Mouse (Mus musculus) stomach, embryonic 14.5 days (tissue): Measurements from ENCODE around the gene Por. TPM values are rescaled to one million over a fixed set of nuclear protein-coding genes. Genes with fewer than 3 reads are reported as not detected.

Experiments used
- ATAC-seq: fragments of 200-750 bp; cut with Nextera tagmentation; 2 replicates; pipeline ENCODE4 v1.8.0; 2017; ENCODE audit warnings: low read depth, moderate TSS enrichment; ENCODE audit not compliant: insufficient number of reproducible peaks, insufficient read depth, low FRiP score
- H3K27ac ChIP-seq: fragments of 300-500 bp; sonication (generic); 2 replicates; pipeline ENCODE4 v1.5.1; 2014; ENCODE audit warnings: mild to moderate bottlenecking, low read length, moderate library complexity, mixed read lengths
- H3K27me3 ChIP-seq: fragments of 300-500 bp; sonication (generic); 2 replicates; pipeline ENCODE4 v1.6.1; 2014; ENCODE audit warnings: low read length, control low read depth, mixed read lengths; ENCODE audit not compliant: control insufficient read depth, insufficient read depth
- H3K36me3 ChIP-seq: fragments of 300-500 bp; sonication (generic); 2 replicates; pipeline ENCODE4 v1.6.1; 2014; ENCODE audit warnings: mild to moderate bottlenecking, control low read depth, low read length, moderate library complexity, mixed read lengths; ENCODE audit not compliant: control insufficient read depth, insufficient read depth
- H3K4me1 ChIP-seq: fragments of 300-500 bp; sonication (generic); 2 replicates; pipeline ENCODE4 v1.6.1; 2014; ENCODE audit warnings: low read length, control low read depth, mixed read lengths; ENCODE audit not compliant: control insufficient read depth, insufficient read depth
- H3K4me2 ChIP-seq: fragments of 300-500 bp; sonication (generic); replicated peaks from 2 replicates; pipeline ENCODE4 v1.6.1; 2014; ENCODE audit warnings: low read depth, low read length, control low read depth
- H3K4me3 ChIP-seq: fragments of 300-500 bp; sonication (generic); 2 replicates; pipeline ENCODE4 v1.5.1; 2014; ENCODE audit warnings: low read depth, low read length, control low read depth
- H3K9ac ChIP-seq: fragments of 300-500 bp; sonication (generic); replicated peaks from 2 replicates; pipeline ENCODE4 v1.6.1; 2014; ENCODE audit warnings: low read depth, mild to moderate bottlenecking, control low read depth, low read length, moderate library complexity, mixed read lengths
- H3K9me3 ChIP-seq: fragments of 300-500 bp; sonication (generic); 2 replicates; pipeline ENCODE4 v1.6.1; 2016; ENCODE audit warnings: low read depth, low read length, control low read depth; ENCODE audit not compliant: control insufficient read depth
- WGBS: fragments of 180-500 bp; shearing (Covaris S2); extraction: QIAGEN DNeasy Blood & Tissue Kit; methylation state at CpG from one replicate; pipeline ENCODE4 v1.1.7; 2014; 5-methylcytosine and 5-hydroxymethylcytosine counted together
- polyA plus RNA-seq: library from polyadenylated mRNA; unstranded; fragments of >200 nt; fragmentation: Nextera tagmentation; extraction: Ambion mirVana; gene quantifications from 2 replicates; pipeline ENCODE4 v1.2.1, GENCODE M21; 2014

Por gene
- polyA plus RNA-seq, 1 experiment from 2014 or later, result 70.5 TPM

GRCm38 (mm10) chr5:135720121-135720520 is 50.3 kb downstream of the Por start:
- H3K4me3 ChIP-seq, result no peak overlapping the region
- no peak for ATAC-seq
- peaks cover 13% of the 10 kb centered on the region for H3K36me3 ChIP-seq
- H3K9me3 ChIP-seq, result no peaks in the 10 kb centered on the region
- 74% methylated on average over 3 of the region's 3 CpGs for WGBS
- H3K27me3 ChIP-seq, result no peaks in the 10 kb centered on the region
- H3K4me2 ChIP-seq, result no peak overlapping the region
- H3K27ac ChIP-seq, result no peak overlapping the region
- H3K9ac ChIP-seq, result no peak overlapping the region
- H3K4me1 ChIP-seq, result peaks cover 10% of the 10 kb centered on the region

- H3K4me3 ChIP-seq, result no peak overlapping the region
- peaks cover 18% of the 10 kb centered on the region for H3K4me1 ChIP-seq
- H3K27me3 ChIP-seq, result no peaks in the 10 kb centered on the region
- WGBS, result 93% methylated on average over 8 of the region's 8 CpGs
- ATAC-seq, result no peak
- peaks cover 10% of the 10 kb centered on the region for H3K36me3 ChIP-seq
- no peak overlapping the region for H3K4me2 ChIP-seq
- H3K9ac ChIP-seq, result no peak overlapping the region
- no peak overlapping the region for H3K27ac ChIP-seq
- H3K9me3 ChIP-seq, result no peaks in the 10 kb centered on the region
Observed at GRCm38 (mm10) chr5:135721076-135721475, 51.2 kb downstream of the Por start.

GRCm38 (mm10) chr5:135722121-135722520 is 52.3 kb downstream of the Por start:
- Histone ChIP-seq H3K27ac (no peak overlapping the region), H3K4me1 (peaks cover 26% of the 10 kb centered on the region), H3K9ac (no peak overlapping the region), H3K4me2 (no peak overlapping the region), H3K27me3 (no peaks in the 10 kb centered on the region), H3K36me3 (peaks cover 5% of the 10 kb centered on the region), H3K9me3 (no peaks in the 10 kb centered on the region), H3K4me3 (no peak overlapping the region)
- 77% methylated on average over 11 of the region's 11 CpGs for WGBS
- ATAC-seq, result no peak

GRCm38 (mm10) chr5:135723165-135723751 is 53.4 kb downstream of the Por start:
- H3K4me1 ChIP-seq, result peaks cover 26% of the 10 kb centered on the region
- H3K9ac ChIP-seq, result no peak overlapping the region
- no peak overlapping the region for H3K4me3 ChIP-seq
- H3K36me3 ChIP-seq, result no peaks in the 10 kb centered on the region; the same call in 1 of the 2 replicates
- H3K9me3 ChIP-seq, result no peaks in the 10 kb centered on the region
- no peaks in the 10 kb centered on the region for H3K27me3 ChIP-seq
- no peak overlapping the region for H3K4me2 ChIP-seq
- no peak overlapping the region for H3K27ac ChIP-seq
- WGBS, result 51% methylated on average over 3 of the region's 3 CpGs
- no peak for ATAC-seq

GRCm38 (mm10) chr5:135724536-135725322 is 54.9 kb downstream of the Por start:
- H3K9ac ChIP-seq, result no peak overlapping the region
- peak overlapping the region; percentile 48 for H3K4me2 ChIP-seq
- peaks cover 26% of the 10 kb centered on the region for H3K4me1 ChIP-seq
- peak overlapping the region; percentile 87 for H3K27ac ChIP-seq
- H3K27me3 ChIP-seq, result no peaks in the 10 kb centered on the region
- H3K36me3 ChIP-seq, result peaks cover 9% of the 10 kb centered on the region
- ATAC-seq, result peak; percentile 21; the same call in 1 of the 2 replicates
- no peaks in the 10 kb centered on the region for H3K9me3 ChIP-seq
- no peak overlapping the region for H3K4me3 ChIP-seq
- WGBS, result 15% methylated on average over 8 of the region's 9 CpGs

GRCm38 (mm10) chr5:135725391-135725841 is 55.6 kb downstream of the Por start:
- ATAC-seq, result peak; percentile 85
- Histone ChIP-seq H3K4me2 (peak overlapping the region; percentile 48), H3K27ac (peak overlapping the region; percentile 87), H3K9ac (no peak overlapping the region), H3K9me3 (no peaks in the 10 kb centered on the region), H3K4me1 (peaks cover 26% of the 10 kb centered on the region), H3K27me3 (no peaks in the 10 kb centered on the region), H3K36me3 (peaks cover 16% of the 10 kb centered on the region), H3K4me3 (peak overlapping the region; percentile 9)
- WGBS, result 4% methylated on average over 8 of the region's 8 CpGs

- Histone ChIP-seq H3K4me1 (peaks cover 26% of the 10 kb centered on the region), H3K27ac (peak overlapping the region; percentile 87), H3K36me3 (peaks cover 22% of the 10 kb centered on the region), H3K27me3 (no peaks in the 10 kb centered on the region), H3K9me3 (no peaks in the 10 kb centered on the region), H3K9ac (no peak overlapping the region; the same call in 1 of the 2 replicates), H3K4me2 (peak overlapping the region; percentile 48), H3K4me3 (peak overlapping the region; percentile 9)
- WGBS, result 28% methylated on average over 6 of the region's 6 CpGs
- ATAC-seq, result no peak
Observed at GRCm38 (mm10) chr5:135725991-135726390, 56.2 kb downstream of the Por start.

GRCm38 (mm10) chr5:135726641-135727346 is 57.0 kb downstream of the Por start:
- ATAC-seq, result no peak
- Histone ChIP-seq H3K27ac (0 out of 2 replicates have a peak overlapping the region, but pooled peaks have one; percentile 87), H3K36me3 (peaks cover 30% of the 10 kb centered on the region), H3K9ac (no peak overlapping the region), H3K9me3 (no peaks in the 10 kb centered on the region), H3K27me3 (no peaks in the 10 kb centered on the region), H3K4me3 (no peak overlapping the region), H3K4me1 (peaks cover 26% of the 10 kb centered on the region), H3K4me2 (peak overlapping the region; percentile 48; the same call in 1 of the 2 replicates)
- 73% methylated on average over 2 of the region's 2 CpGs for WGBS
